Mouse (Mus musculus) brown adipose tissue, adult 24 weeks (tissue): Measurements from ENCODE around the gene Dnm1. TPM values are rescaled to one million over a fixed set of nuclear protein-coding genes. Genes with fewer than 3 reads are reported as not detected.

Source experiments
- H3K27ac ChIP-seq: fragments of 200-500 bp; replicated peaks from 2 replicates; pipeline ENCODE4 v1.5.1; 2012; ENCODE audit warnings: low read depth, mild to moderate bottlenecking, low read length
- H3K4me1 ChIP-seq: fragments of 200-500 bp; 2 replicates; pipeline ENCODE4 v1.6.1; 2012; ENCODE audit warnings: low read length, mixed read lengths; ENCODE audit not compliant: control insufficient read depth, insufficient read depth, insufficient read length
- H3K4me3 ChIP-seq: fragments of 200-500 bp; 2 replicates; pipeline ENCODE4 v1.5.1; 2012; ENCODE audit warnings: low read depth, mild to moderate bottlenecking, low read length, moderate library complexity; ENCODE audit not compliant: insufficient read depth
- polyA plus RNA-seq: library from polyadenylated mRNA; stranded (reverse); fragments of >200 nt; gene quantifications from 2 replicates; pipeline ENCODE4 v1.2.4, GENCODE M21; 2012; ENCODE audit not compliant: missing spikeins, insufficient read depth, insufficient read length

The Dnm1 gene
- 2.6 and 7.4 TPM in 2 replicates for polyA plus RNA-seq

GRCm38 (mm10) chr2:32353007-32353542 lies at the start of gene Dnm1:
Dnm1 (minus strand) TSS chr2:32353338.
- Histone ChIP-seq H3K4me1 (no peaks in the 10 kb centered on the region), H3K4me3 (peak within 1 kb of the TSS; percentile 65), H3K27ac (no peak within 1 kb of the TSS)

GRCm38 (mm10) chr2:32396695-32397094 lies 43.6 kb upstream of the Dnm1 start:
- H3K4me1 ChIP-seq, result peaks cover 10% of the 10 kb centered on the region; the same call in 1 of the 2 replicates
- H3K4me3 ChIP-seq, result peak overlapping the region; percentile 91
- H3K27ac ChIP-seq, result peak overlapping the region; percentile 80

GRCm38 (mm10) chr2:32395946-32396621 lies 42.9 kb upstream of the Dnm1 start:
- Histone ChIP-seq H3K4me3 (peak overlapping the region; percentile 91), H3K4me1 (peaks cover 10% of the 10 kb centered on the region; the same call in 1 of the 2 replicates), H3K27ac (peak overlapping the region; percentile 98)

- peak within 1 kb of the TSS; percentile 91 for H3K4me3 ChIP-seq
- peak within 1 kb of the TSS; percentile 98 for H3K27ac ChIP-seq
- H3K4me1 ChIP-seq, result peaks cover 10% of the 10 kb centered on the region; the same call in 1 of the 2 replicates
These were observed 42.4 kb upstream of the Dnm1 start, which contains the start of gene Ptges2 for GRCm38 (mm10) chr2:32395484-32395945. Ptges2 (plus strand) TSS chr2:32395896.

- Histone ChIP-seq H3K4me1 (peaks cover 10% of the 10 kb centered on the region; the same call in 1 of the 2 replicates), H3K27ac (peak overlapping the region; percentile 62), H3K4me3 (peak overlapping the region; percentile 91)
These were observed 41.8 kb upstream of the Dnm1 start for GRCm38 (mm10) chr2:32394973-32395372.

- Histone ChIP-seq H3K4me1 (peaks cover 13% of the 10 kb centered on the region; the same call in 1 of the 2 replicates), H3K27ac (no peak overlapping the region), H3K4me3 (no peak overlapping the region)
These were observed 38.9 kb upstream of the Dnm1 start for GRCm38 (mm10) chr2:32392063-32392462.

GRCm38 (mm10) chr2:32390871-32391270 lies 37.7 kb upstream of the Dnm1 start:
- no peak overlapping the region for H3K4me3 ChIP-seq
- peaks cover 9% of the 10 kb centered on the region; the same call in 1 of the 2 replicates for H3K4me1 ChIP-seq
- no peak overlapping the region for H3K27ac ChIP-seq

GRCm38 (mm10) chr2:32389157-32389556 lies 36.0 kb upstream of the Dnm1 start:
- peaks cover 9% of the 10 kb centered on the region; the same call in 1 of the 2 replicates for H3K4me1 ChIP-seq
- no peak overlapping the region for H3K4me3 ChIP-seq
- no peak overlapping the region for H3K27ac ChIP-seq

- Histone ChIP-seq H3K4me3 (no peak within 1 kb of the TSS), H3K27ac (no peak within 1 kb of the TSS), H3K4me1 (peaks cover 9% of the 10 kb centered on the region; the same call in 1 of the 2 replicates)
These were observed 34.8 kb upstream of the Dnm1 start, which contains the start of gene Lcn2 for GRCm38 (mm10) chr2:32387706-32388490. Lcn2 (minus strand) TSS chr2:32388252.

GRCm38 (mm10) chr2:32382689-32383088 lies 29.6 kb upstream of the Dnm1 start:
- no peak overlapping the region for H3K4me3 ChIP-seq
- no peak overlapping the region for H3K27ac ChIP-seq

GRCm38 (mm10) chr2:32381775-32382223 lies 28.7 kb upstream of the Dnm1 start, which contains the start of gene 1110008P14Rik:
1110008P14Rik (minus strand) TSS chr2:32381938.
- peaks cover 11% of the 10 kb centered on the region for H3K4me1 ChIP-seq
- peak within 1 kb of the TSS; percentile 61 for H3K27ac ChIP-seq
- peak within 1 kb of the TSS; percentile 88 for H3K4me3 ChIP-seq

More at GRCm38 (mm10) chr2:32382689-32383088, 29.6 kb upstream of the Dnm1 start:
- peaks cover 13% of the 10 kb centered on the region for H3K4me1 ChIP-seq

GRCm38 (mm10) chr2:32381141-32381774 lies 28.1 kb upstream of the Dnm1 start:
- 0 out of 2 replicates have a peak overlapping the region, but pooled peaks have one; percentile 31 for H3K27ac ChIP-seq
- peak overlapping the region; percentile 88 for H3K4me3 ChIP-seq
- peaks cover 11% of the 10 kb centered on the region for H3K4me1 ChIP-seq

- Histone ChIP-seq H3K27ac (peak overlapping the region; percentile 49), H3K4me3 (peak overlapping the region; percentile 88), H3K4me1 (peaks cover 11% of the 10 kb centered on the region)
These were observed 26.9 kb upstream of the Dnm1 start for GRCm38 (mm10) chr2:32380001-32380500.

GRCm38 (mm10) chr2:32376963-32377362 lies 23.8 kb upstream of the Dnm1 start:
- Histone ChIP-seq H3K4me3 (no peak overlapping the region), H3K27ac (no peak overlapping the region), H3K4me1 (0 out of 2 replicates have a peak, but pooled peaks cover 5% of the 10 kb centered on the region)
